Mouse (Mus musculus): ENCODE measurements around the gene Ttbk2.

The Ttbk2 gene

DNA sequence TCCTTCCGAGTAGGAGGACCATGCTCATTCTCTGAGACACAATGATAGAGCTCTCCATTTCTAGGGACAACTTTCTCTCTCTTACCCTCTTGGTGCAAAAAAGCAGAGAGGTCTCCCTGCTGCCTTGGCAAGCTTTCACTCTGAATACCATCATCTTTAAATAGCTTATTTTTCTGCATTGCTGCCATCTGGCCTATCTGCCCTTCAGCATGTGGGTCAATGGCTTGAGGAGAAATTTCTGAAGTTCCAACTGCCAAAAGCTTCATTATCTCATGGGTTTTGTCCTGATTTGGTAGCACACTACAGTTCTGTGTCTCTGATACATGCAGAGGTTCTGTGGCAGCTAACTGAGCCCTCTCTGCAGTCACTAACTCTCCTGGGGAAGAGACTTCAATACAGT lies 104.9 kb downstream of the Ttbk2 start:
- DNase-seq (ENCODE audit: low read depth, low spot score), result peak; percentile 59

DNA sequence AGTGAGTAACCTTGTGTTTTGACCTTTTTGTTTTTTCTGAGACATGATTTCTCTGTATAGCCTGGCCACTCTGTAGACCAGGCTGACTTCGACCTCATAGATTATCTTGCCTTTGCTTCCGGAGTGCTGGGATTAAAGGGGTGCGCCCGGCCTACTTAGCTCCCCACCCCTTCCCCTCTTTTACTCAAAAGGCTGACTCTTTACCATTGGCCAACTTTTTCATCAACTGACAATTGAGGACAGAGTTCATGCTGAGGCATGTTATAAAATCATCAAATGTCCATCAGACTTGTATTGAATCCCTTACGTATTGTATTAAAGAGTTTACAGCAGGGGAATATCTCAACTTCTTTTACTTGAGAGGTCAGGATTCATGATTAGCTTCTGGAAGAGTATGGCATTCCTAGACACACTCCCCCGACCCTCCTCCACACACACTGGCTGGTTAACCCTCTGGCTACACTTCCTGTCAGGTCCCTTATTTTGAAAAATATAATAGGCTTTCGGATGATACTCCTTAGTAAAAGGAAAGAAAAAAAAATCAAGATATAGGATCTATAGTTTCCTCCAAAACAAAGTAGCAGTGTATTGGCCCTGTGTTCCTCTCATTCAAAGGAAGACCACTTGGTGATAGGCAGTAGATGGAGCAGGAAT lies 118.4 kb downstream of the Ttbk2 start:
- no peak for DNase-seq (ENCODE audit: low read depth, low spot score)

DNA sequence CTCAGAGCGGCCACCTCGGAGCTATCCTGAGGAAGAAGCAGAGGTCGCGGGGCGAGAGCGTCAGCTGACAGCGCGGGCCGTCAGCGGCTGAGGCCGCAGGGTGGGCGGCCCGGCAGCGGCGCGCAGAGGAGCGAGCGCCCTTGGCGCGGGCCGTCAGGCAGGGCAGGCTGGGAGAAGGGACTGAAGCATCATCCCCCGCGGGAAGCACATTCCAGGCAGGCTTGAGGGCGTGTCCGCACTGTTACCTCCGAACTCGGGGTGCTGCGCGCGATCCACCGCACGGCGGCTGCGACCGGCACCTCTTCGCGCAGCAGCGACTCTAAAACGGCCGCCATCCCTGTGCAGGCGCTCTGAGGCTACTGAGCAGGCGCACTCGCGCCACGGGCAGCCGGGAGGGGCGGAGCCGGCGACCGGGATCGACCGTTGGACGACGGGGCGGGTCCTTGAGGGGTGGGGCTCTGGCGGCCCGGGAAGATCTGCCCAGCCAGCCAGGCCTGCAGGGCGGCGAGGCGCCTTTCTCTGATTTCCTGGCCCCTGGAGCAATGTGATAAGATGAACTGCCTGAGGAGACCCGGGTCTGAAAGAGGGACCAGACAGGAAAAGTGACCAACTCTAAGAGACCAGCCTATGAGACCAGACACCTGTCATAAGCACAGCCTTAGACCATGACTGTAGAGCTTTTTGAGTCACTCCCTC lies 119.1 kb downstream of the Ttbk2 start:
- DNase-seq (ENCODE audit: low read depth, low spot score), result peak; percentile 97

DNA sequence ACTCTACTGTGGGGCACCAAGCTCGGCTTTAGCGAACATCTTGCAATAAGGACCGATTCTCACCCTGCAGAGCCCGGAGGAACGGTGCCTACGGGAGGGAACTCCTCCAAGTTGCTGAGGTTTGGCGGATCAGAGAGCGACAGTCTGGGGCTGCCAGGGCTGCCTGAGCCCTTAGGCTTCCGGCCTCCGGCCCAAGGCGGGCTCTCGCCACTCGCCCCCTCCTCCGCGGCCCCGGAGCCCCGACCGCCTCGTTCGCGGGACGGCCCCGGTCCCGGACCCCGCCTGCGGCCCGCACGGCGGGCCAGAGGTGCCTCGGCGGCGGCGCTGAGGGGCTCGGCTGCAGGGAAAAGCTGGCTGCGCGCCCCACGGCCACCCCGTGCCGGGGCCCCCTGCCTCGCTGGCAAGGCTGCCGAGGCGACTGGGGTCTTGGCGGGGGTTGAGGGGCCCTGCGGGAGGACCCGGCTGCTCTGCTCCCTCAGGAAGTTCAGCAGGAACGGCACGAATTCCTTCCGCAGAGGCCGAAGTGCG lies 119.7 kb downstream of the Ttbk2 start:
- DNase-seq (ENCODE audit: low read depth, low spot score), result peak; percentile 37

DNA sequence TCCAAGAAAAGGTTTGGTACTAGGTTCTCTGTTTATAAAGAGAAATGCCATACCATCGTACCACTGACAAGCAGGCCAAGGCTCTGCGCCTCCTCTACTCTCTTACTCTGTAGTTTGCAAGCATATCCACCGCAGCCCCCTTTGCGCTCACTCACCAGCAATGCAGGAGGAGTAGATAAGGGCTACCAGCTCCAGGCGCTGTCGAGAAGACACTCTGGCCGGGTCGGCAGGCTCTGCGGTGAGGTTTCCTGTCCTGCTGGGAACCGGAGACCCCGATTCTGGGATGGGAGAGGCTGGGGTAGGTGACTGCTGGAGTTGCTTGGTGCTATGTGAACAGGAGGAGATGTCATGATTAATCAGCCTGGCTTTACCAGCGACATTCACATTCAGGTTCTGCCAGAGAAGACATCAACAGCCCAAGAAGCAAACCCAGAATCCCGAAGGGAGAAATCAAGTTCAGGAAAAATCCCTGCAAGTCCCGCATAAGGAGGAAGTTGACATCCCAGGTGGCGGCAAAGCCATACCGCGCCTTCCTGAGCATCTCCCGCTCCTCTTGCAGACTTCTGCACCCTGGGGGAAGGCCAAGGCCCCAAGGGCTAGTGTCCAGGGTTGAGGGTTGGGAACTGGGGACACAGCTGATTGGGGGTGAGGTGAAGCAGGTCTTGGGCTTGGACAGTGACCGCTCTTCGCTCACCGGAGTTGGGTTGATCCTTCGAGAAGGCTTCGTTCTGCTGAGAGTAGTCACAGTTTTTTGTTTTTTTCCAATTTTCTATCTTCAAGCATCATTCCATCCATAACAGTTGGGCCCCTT lies 120.4 kb downstream of the Ttbk2 start:
- peak; percentile 22 for DNase-seq (ENCODE audit: low read depth, low spot score)

DNA sequence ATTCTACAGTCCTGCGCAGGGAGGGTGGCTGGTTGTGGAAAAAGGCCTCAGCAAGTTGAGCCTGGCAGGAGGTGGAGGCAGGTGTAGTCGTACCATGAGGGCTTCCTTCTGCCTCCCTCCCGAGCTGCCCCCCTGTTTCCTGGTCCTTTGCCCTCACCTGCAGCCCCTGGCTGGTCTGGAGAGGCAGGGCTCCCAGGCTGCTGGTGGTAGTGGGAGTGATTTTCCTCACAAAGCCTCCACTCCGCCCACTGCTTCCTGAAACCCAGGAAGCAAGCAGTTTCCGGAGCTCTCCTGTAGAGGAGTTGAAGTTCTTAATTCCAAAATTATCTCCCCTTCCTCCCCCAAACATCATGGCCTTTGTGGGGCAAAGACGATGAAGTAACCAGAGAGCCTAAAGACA lies 126.2 kb downstream of the Ttbk2 start:
- no peak for DNase-seq (ENCODE audit: low read depth, low spot score)

DNA sequence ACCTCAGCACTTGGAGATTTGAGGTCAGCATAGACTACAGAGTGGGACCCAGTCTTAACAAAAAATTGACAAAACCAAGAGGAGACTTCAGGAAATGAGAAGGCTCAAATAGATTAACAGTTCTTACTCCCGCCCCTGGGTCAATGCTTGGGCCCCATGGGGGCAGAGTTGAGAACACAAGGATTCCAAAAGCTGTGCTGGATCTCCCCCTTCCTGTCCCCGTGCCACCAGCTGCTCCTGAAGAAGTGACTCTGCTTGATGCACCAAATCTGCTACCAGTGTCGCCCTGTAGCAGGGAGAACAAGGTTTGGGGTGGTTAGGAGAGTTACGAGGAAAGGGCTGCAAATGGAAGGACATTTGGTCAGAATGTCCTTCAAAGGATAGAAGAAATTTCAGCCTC lies 126.8 kb downstream of the Ttbk2 start:
- no peak for DNase-seq (ENCODE audit: low read depth, low spot score)

DNA sequence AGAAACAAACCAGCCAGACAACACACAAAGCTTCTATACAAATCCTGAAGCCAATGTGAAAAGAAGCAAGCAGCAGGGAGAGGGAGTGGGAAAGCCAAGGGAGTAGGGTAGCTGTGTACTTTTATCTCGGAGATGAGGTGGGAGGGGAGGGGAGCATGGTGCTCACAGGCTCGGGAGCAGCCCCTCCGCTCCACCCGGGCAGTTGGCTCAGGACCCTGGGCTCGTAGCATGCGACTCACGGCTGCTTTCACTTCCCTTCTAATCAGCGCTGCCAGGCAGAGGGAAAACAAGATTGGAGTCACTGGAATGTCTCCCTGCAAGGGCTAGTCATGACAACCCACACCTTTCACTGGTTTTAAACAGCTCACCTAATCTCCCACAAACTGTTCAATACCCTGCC lies 127.9 kb downstream of the Ttbk2 start:
- DNase-seq (ENCODE audit: low read depth, low spot score), result peak; percentile 36

DNA sequence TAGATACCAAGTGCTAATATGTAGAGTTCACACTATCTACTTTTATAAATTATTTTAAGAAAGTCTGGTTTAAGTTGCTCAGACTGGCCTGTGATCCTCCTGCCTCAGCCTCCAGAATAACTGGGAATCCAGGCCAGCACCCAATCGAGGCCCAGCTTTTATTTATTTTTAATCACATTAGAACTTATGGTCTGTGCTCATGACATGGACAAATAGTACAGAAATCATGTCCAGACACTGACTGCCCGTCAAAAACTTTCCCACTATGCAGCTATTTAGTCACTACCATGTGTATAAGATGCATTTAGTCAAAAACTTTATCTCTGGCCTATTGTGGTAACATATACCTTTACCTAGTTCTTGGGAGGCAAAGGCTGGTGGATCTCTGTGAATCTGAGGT lies 128.5 kb downstream of the Ttbk2 start:
- DNase-seq (ENCODE audit: low read depth, low spot score), result no peak

DNA sequence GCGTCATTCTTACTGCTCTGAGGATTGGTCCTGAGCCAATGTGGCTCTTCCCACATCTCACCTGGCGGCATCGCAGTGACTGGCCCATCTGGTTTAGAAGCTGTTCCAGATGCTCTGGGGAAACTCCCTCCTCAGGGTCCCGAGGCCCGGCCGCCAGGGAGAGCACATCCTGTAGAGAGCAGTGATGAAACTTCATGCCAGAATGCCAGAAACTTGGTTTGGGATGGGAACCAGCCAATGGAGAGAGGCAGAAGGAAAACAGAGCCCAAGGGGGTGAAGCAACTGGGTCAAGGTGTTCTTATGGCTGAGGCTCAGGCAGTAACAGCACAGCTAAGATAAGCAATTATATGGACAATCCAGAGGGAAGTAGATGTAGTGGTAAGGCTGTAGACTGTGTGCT lies 129.6 kb downstream of the Ttbk2 start:
- DNase-seq (ENCODE audit: low read depth, low spot score), result no peak

DNA sequence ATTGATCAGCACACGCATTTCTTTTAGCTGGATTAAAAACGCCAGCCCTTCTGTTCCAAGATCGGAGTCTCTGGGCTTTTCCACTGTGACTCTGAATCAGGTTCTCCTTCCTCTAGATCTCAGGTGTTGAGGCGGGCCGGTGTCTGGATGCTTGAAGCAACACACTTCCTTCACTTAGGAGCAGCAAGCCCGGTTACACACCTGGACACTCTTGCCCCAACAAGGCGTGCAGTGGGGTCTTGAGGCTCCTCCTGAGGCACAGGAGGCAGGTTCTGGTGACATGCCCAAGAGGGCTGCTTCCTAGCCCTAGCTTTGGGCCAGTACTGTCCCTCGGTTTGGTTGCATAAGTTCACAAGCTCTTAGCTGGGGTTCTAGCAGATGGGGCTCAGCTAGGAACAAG lies 131.9 kb downstream of the Ttbk2 start:
- DNase-seq (ENCODE audit: low read depth, low spot score), result no peak

DNA sequence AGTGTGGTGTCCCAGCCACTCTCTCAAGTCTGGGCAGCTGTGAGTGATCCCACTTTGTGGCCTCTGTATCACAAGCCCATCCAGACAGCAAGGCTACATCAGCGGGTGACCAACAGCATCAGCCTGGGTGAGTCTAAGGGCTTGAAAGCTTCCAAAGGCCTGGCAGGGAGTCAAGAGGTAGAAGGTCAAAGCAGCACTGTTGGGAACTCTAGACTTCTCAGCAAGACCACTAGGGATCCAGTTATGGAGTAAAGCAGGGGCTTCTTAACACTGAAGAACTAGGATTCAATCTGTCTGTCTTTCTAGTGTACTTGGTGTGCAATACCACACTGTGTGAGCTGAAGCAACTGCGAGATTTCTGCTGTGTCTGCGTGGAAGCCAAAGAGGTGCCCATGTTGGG lies 137.0 kb downstream of the Ttbk2 start:
- DNase-seq (ENCODE audit: low read depth, low spot score), result no peak

DNA sequence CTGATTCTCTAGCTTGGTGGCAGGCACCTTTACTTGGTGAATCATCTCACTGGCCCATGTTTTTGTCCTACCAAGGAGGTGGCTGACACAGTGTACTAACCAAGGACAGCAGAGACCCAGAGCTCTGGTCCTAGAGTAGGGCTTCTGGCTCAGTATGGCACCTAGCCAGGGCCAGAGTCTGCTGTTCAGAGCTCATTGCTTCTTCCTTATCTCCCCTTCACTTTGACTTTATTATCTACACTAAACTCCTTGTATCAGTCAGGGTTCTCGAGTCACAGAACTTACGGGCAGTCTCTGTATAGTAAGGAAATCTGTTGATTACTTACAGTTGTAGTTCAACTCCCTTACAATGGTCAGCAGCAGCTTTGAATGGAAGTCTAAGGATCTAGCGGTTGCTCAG lies 139.5 kb downstream of the Ttbk2 start:
- no peak for DNase-seq (ENCODE audit: low read depth, low spot score)

DNA sequence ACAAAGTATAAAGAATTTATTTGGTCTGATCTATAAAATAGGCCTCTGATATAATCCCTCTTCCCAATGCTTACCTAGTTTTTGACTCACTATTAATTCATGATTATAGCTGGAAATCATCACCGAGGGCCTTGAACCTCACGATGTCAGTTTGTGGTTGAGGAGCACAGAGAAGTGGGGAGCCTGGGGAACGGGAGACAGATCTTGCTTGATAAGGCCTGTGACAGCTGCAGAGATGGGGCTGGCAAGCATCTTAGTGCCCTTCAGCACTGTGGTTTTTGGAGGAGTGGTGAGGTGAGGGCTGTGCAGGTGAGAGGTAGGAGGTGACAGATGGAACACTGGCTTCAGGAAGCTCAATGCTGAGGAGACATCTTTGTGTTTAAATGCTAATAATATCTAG lies 140.2 kb downstream of the Ttbk2 start:
- no peak for DNase-seq (ENCODE audit: low read depth, low spot score)

DNA sequence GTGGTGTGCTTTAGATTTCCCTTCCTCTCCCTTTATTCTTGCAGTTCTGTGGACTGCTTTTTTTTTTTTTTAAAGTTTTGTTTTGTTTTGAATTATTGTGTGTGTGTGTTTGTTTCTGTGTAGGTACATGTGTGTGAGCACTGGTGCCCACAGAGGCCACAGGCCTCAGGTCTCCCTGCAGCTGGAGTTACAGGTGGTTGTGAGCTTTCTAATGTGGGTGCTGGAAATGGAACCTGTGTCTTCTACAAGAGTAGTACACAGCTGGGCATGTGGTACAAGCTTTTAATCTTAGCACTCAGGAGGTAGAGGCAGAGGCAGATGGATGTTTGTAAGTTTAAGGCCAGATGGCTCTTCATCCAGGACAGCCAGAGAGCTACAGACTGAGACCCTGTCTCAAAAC lies 143.4 kb downstream of the Ttbk2 start:
- no peak for DNase-seq (ENCODE audit: low read depth, low spot score)

DNA sequence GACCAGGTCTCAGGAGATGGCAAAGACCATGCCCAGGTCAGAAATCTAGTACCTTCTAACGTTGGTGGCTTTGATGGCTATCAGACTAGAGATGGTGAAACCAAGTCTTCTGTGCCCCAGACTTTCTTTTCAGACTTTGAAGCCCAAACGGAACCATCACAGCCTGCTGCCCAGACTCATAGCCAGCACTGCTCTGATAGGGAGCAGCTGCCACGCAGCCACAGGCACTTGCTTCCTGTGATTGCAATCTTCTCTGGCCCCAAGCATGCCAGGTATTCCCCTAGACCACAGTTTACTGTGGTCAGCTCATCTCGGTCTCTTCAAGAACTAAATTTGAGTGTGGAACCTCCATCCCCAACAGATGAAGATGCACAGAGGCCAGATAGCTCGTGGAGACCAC lies 147.7 kb downstream of the Ttbk2 start:
- DNase-seq (ENCODE audit: low read depth, low spot score), result no peak

DNA sequence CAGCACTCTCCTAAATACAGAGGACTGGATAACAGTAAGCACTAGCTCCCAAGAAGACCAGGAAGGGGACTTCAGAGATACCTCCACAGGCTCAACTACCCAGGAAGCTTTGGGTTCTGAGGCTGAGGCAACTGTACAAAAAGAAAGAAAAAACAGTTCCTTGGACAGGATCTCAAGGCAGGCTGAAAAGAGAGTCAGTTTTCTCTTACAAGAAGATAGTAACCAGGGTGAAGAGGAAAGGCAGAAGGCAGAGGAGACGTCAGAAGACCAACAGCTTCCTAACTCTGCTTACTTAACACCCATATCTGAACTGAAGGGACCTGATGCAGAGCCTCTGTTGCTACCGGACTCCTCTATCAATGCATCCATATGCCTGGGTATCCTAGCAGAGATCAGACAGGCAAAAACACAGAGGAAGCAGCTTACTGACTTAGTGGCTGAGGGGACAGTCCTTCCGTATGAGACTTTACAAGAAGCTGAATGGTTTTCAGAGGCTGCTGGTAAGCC lies 150.0 kb downstream of the Ttbk2 start:
- DNase-seq (ENCODE audit: low read depth, low spot score), result no peak

DNA sequence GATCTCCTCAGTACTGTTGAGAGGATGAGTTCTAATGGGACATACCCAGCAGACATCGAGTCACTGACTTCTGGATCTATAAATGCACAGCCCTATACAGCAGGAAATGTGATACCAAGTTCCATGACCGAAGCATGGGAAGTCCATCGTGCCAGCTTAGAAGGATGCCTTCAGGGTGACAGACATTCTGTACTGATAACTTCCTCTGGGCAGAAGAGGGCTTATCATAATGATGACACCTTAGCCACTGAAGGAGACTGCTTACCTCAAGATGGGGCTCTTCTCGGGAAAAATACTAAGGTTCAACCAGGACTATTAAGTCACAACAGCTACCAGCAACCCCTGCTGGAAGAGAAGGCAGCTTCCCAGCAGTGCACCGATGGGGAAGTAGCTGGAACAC lies 152.6 kb downstream of the Ttbk2 start:
- no peak for DNase-seq (ENCODE audit: low read depth, low spot score)

Measured in brain, adult 2 months (tissue).